Mouse (Mus musculus) spleen, adult 2 months (tissue): ENCODE data around the gene Gnb3. TPM values are rescaled to one million over a fixed set of nuclear protein-coding genes. Genes with fewer than 3 reads are reported as not detected.
A peak's percentile ranks its signal among the peaks of the same experiment; 100 is the strongest.

Source experiments
- DNase-seq, 2 experiments: peaks; one replicate each; pipeline versions ENCODE4 v3.0.0 to v3.0.0-alpha.2; 2012 to 2021; ENCODE audit warnings: low spot score in 2 of 2, low read depth in 1 of 2
- H3K27ac ChIP-seq: fragments of 200-500 bp; 2 replicates; pipeline ENCODE4 v1.5.1; 2012; ENCODE audit warnings: low read length, inconsistent platforms; ENCODE audit not compliant: insufficient read depth
- H3K27me3 ChIP-seq: fragments of 200-500 bp; 2 replicates; pipeline ENCODE4 v1.6.1; 2012; ENCODE audit warnings: mild to moderate bottlenecking, moderate library complexity, low read length, inconsistent platforms; ENCODE audit not compliant: control insufficient read depth, insufficient read depth
- H3K36me3 ChIP-seq: fragments of 200-500 bp; 2 replicates; pipeline ENCODE4 v1.6.1; 2012; ENCODE audit warnings: mild to moderate bottlenecking, low read length, inconsistent platforms; ENCODE audit not compliant: control insufficient read depth, insufficient read depth
- H3K4me1 ChIP-seq: fragments of 200-500 bp; 2 replicates; pipeline ENCODE4 v1.6.1; 2011; ENCODE audit warnings: inconsistent platforms; ENCODE audit not compliant: control insufficient read depth, insufficient read depth, insufficient read length
- H3K4me3 ChIP-seq: fragments of 200-500 bp; 2 replicates; pipeline ENCODE4 v1.5.1; 2011; ENCODE audit warnings: mild to moderate bottlenecking, inconsistent platforms; ENCODE audit not compliant: insufficient read depth, insufficient read length; ENCODE audit errors: extremely low read depth
- CTCF ChIP-seq: fragments of 200-500 bp; IDR thresholded peaks from 2 replicates; pipeline ENCODE4 v1.5.1; 2011; ENCODE audit warnings: mild to moderate bottlenecking, inconsistent platforms; ENCODE audit not compliant: insufficient read depth, insufficient read length, insufficient replicate concordance; ENCODE audit errors: extremely low read depth
- POLR2A ChIP-seq: fragments of 200-500 bp; IDR thresholded peaks from 2 replicates; pipeline ENCODE4 v1.6.1; 2011; ENCODE audit warnings: low read depth, low read length, inconsistent platforms
- WGBS: fragments of 180-500 bp; shearing (Covaris S2); methylation state at CpG from one replicate; pipeline ENCODE4 v1.1.7; 2018; 5-methylcytosine and 5-hydroxymethylcytosine counted together
- polyA plus RNA-seq: library from polyadenylated mRNA; depleted of rRNA; stranded (reverse); fragments of >200 nt; gene quantifications from 2 replicates; pipeline ENCODE4 v1.2.3, GENCODE M21; 2012

Gnb3 gene
- polyA plus RNA-seq, 1 experiment = 0.37 TPM

- TF ChIP-seq POLR2A = no peak
- TF ChIP-seq CTCF = no peak
- peaks cover 8% of the 10 kb centered on the region; the same call in 1 of the 2 replicates for H3K4me1 ChIP-seq
- peak overlapping the region; percentile 63 for H3K4me3 ChIP-seq
- DNase-seq = peak; percentile 92 to 93
- under 1% methylated on average over 38 of the region's 38 CpGs for WGBS
- H3K27ac ChIP-seq = peak overlapping the region; percentile 64
- no peaks in the 10 kb centered on the region for H3K27me3 ChIP-seq
- peaks cover 2% of the 10 kb centered on the region; the same call in 1 of the 2 replicates for H3K36me3 ChIP-seq
Measured at GRCm38 (mm10) chr6:124829799-124830700, 10.0 kb downstream of the Gnb3 start.

GRCm38 (mm10) chr6:124828868-124829798, 10.9 kb downstream of the Gnb3 start, which contains the start of the genes Usp5 and Cdca3:
Gene Usp5, minus strand, starts transcription at chr6:124829484.
Gene Cdca3, plus strand, starts transcription at chr6:124829547.
- Histone ChIP-seq H3K36me3 (peaks cover 10% of the 10 kb centered on the region), H3K27me3 (no peaks in the 10 kb centered on the region), H3K4me3 (peak within 1 kb of the TSS; percentile 88), H3K4me1 (peaks cover 8% of the 10 kb centered on the region; the same call in 1 of the 2 replicates), H3K27ac (peak within 1 kb of the TSS; percentile 77)
- peak; percentile 54 for TF ChIP-seq POLR2A
- TF ChIP-seq CTCF = no peak
- peak; percentile 98 to 100 for DNase-seq
- under 1% methylated on average over 55 of the region's 55 CpGs for WGBS

GRCm38 (mm10) chr6:124828101-124828592, 11.9 kb downstream of the Gnb3 start:
- Histone ChIP-seq H3K27ac (no peak overlapping the region), H3K4me1 (peaks cover 8% of the 10 kb centered on the region; the same call in 1 of the 2 replicates), H3K27me3 (no peaks in the 10 kb centered on the region), H3K36me3 (peaks cover 19% of the 10 kb centered on the region), H3K4me3 (peak overlapping the region; percentile 47; the same call in 1 of the 2 replicates)
- DNase-seq = no peak
- TF ChIP-seq CTCF (no peak), POLR2A (no peak)
- WGBS = 22% methylated on average over 10 of the region's 10 CpGs

GRCm38 (mm10) chr6:124822049-124822448, 18.0 kb downstream of the Gnb3 start:
- H3K4me3 ChIP-seq = no peak overlapping the region
- peaks cover 53% of the 10 kb centered on the region for H3K36me3 ChIP-seq
- 97% methylated on average over 4 of the region's 4 CpGs for WGBS

GRCm38 (mm10) chr6:124820891-124821290, 19.2 kb downstream of the Gnb3 start:
- TF ChIP-seq POLR2A (no peak), CTCF (no peak)
- Histone ChIP-seq H3K27me3 (no peaks in the 10 kb centered on the region), H3K4me1 (no peaks in the 10 kb centered on the region), H3K4me3 (no peak overlapping the region), H3K27ac (no peak overlapping the region), H3K36me3 (peaks cover 52% of the 10 kb centered on the region)
- DNase-seq = no peak
- WGBS = 89% methylated on average over 5 of the region's 5 CpGs

More at GRCm38 (mm10) chr6:124822049-124822448, 18.0 kb downstream of the Gnb3 start:
- Histone ChIP-seq H3K27ac (no peak overlapping the region), H3K27me3 (no peaks in the 10 kb centered on the region), H3K4me1 (no peaks in the 10 kb centered on the region)
- TF ChIP-seq CTCF (no peak), POLR2A (no peak)
- no peak for DNase-seq

- TF ChIP-seq POLR2A (no peak), CTCF (no peak)
- H3K36me3 ChIP-seq = peaks cover 33% of the 10 kb centered on the region
- H3K27me3 ChIP-seq = no peaks in the 10 kb centered on the region
- WGBS = 46% methylated on average over 8 of the region's 8 CpGs
- H3K27ac ChIP-seq = no peak overlapping the region
- H3K4me1 ChIP-seq = 0 out of 2 replicates have a peak, but pooled peaks cover 4% of the 10 kb centered on the region
- DNase-seq = no peak
- H3K4me3 ChIP-seq = no peak overlapping the region
Measured at GRCm38 (mm10) chr6:124817971-124818370, 22.1 kb downstream of the Gnb3 start.
